Mouse (Mus musculus): ENCODE measurements around the gene Rps6ka2. TPM values are rescaled to one million over a fixed set of nuclear protein-coding genes. Genes with fewer than 3 reads are reported as not detected.
A peak's percentile ranks its signal among the peaks of the same experiment; 100 is the strongest.

Rps6ka2 gene
- polyA plus RNA-seq, 1 experiment from 2014 or later = 2.0 TPM

GRCm38 (mm10) chr17:7211893-7212292, 42.0 kb downstream of the Rps6ka2 start:
- Histone ChIP-seq H3K27me3 (ENCODE audit: control insufficient read depth, insufficient read depth, low read length) (no peaks in the 10 kb centered on the region), H3K4me2 (replicated peaks; ENCODE audit: low read depth) (no peak overlapping the region), H3K4me3 (ENCODE audit: low read depth, low read length) (no peak overlapping the region), H3K4me1 (replicated peaks; ENCODE audit: control insufficient read depth, insufficient read depth) (no peaks in the 10 kb centered on the region), H3K9me3 (ENCODE audit: control insufficient read depth, low read length) (no peaks in the 10 kb centered on the region), H3K36me3 (ENCODE audit: control insufficient read depth, insufficient read depth, low read length) (no peaks in the 10 kb centered on the region), H3K27ac (replicated peaks) (no peak overlapping the region), H3K9ac (ENCODE audit: low read length) (no peak overlapping the region)
- 72% methylated on average over 4 of the region's 4 CpGs for WGBS
- DNase-seq (ENCODE audit: low spot score) (no peak), ATAC-seq (ENCODE audit: low FRiP score, low TSS enrichment) (no peak)
- TF ChIP-seq EP300 (optimal IDR thresholded peaks at IDR 0.05) (no peak), CTCF (IDR thresholded peaks at IDR 0.05; ENCODE audit: low read depth) (no peak)

- TF ChIP-seq CTCF (IDR thresholded peaks at IDR 0.05; ENCODE audit: low read depth) = no peak
- TF ChIP-seq EP300 (optimal IDR thresholded peaks at IDR 0.05) = no peak
Measured at GRCm38 (mm10) chr17:7213214-7213613, 43.3 kb downstream of the Rps6ka2 start.

GRCm38 (mm10) chr17:7214061-7214460, 44.1 kb downstream of the Rps6ka2 start:
- Histone ChIP-seq H3K27ac (replicated peaks) (no peak overlapping the region), H3K9me3 (ENCODE audit: control insufficient read depth, low read length) (no peaks in the 10 kb centered on the region), H3K4me1 (replicated peaks; ENCODE audit: control insufficient read depth, insufficient read depth) (no peaks in the 10 kb centered on the region), H3K4me2 (replicated peaks; ENCODE audit: low read depth) (no peak overlapping the region), H3K36me3 (ENCODE audit: control insufficient read depth, insufficient read depth, low read length) (no peaks in the 10 kb centered on the region), H3K9ac (ENCODE audit: low read length) (no peak overlapping the region), H3K27me3 (ENCODE audit: control insufficient read depth, insufficient read depth, low read length) (no peaks in the 10 kb centered on the region), H3K4me3 (ENCODE audit: low read depth, low read length) (no peak overlapping the region)
- DNase-seq (ENCODE audit: low spot score) (no peak), ATAC-seq (ENCODE audit: low FRiP score, low TSS enrichment) (no peak)
- TF ChIP-seq EP300 (optimal IDR thresholded peaks at IDR 0.05) = no peak
- TF ChIP-seq CTCF (IDR thresholded peaks at IDR 0.05; ENCODE audit: low read depth) = no peak
- WGBS = 78% methylated on average over 3 of the region's 3 CpGs

More at GRCm38 (mm10) chr17:7213214-7213613, 43.3 kb downstream of the Rps6ka2 start:
- Histone ChIP-seq H3K4me1 (replicated peaks; ENCODE audit: control insufficient read depth, insufficient read depth) (no peaks in the 10 kb centered on the region), H3K4me2 (replicated peaks; ENCODE audit: low read depth) (no peak overlapping the region), H3K27me3 (ENCODE audit: control insufficient read depth, insufficient read depth, low read length) (no peaks in the 10 kb centered on the region), H3K27ac (replicated peaks) (no peak overlapping the region), H3K36me3 (ENCODE audit: control insufficient read depth, insufficient read depth, low read length) (no peaks in the 10 kb centered on the region), H3K4me3 (ENCODE audit: low read depth, low read length) (no peak overlapping the region), H3K9ac (ENCODE audit: low read length) (no peak overlapping the region), H3K9me3 (ENCODE audit: control insufficient read depth, low read length) (no peaks in the 10 kb centered on the region)
- DNase-seq (ENCODE audit: low spot score) (no peak), ATAC-seq (ENCODE audit: low FRiP score, low TSS enrichment) (peak; percentile 37; the same call in 1 of the 2 replicates)
- 46% methylated on average over 2 of the region's 2 CpGs for WGBS

- Histone ChIP-seq H3K27me3 (ENCODE audit: control insufficient read depth, insufficient read depth, low read length) (no peaks in the 10 kb centered on the region), H3K27ac (replicated peaks) (no peak overlapping the region), H3K36me3 (ENCODE audit: control insufficient read depth, insufficient read depth, low read length) (no peaks in the 10 kb centered on the region), H3K4me1 (replicated peaks; ENCODE audit: control insufficient read depth, insufficient read depth) (no peaks in the 10 kb centered on the region), H3K9me3 (ENCODE audit: control insufficient read depth, low read length) (no peaks in the 10 kb centered on the region), H3K9ac (ENCODE audit: low read length) (no peak overlapping the region), H3K4me3 (ENCODE audit: low read depth, low read length) (no peak overlapping the region), H3K4me2 (replicated peaks; ENCODE audit: low read depth) (no peak overlapping the region)
- ATAC-seq (ENCODE audit: low FRiP score, low TSS enrichment) (no peak), DNase-seq (ENCODE audit: low spot score) (no peak)
- 73% methylated on average over 11 of the region's 11 CpGs for WGBS
- TF ChIP-seq CTCF (IDR thresholded peaks at IDR 0.05; ENCODE audit: low read depth) = 0 out of 2 replicates have a peak, but pooled peaks have one; percentile 2
- TF ChIP-seq EP300 (optimal IDR thresholded peaks at IDR 0.05) = no peak
Measured at GRCm38 (mm10) chr17:7217791-7218329, 47.9 kb downstream of the Rps6ka2 start.

- no peak overlapping the region for H3K27ac ChIP-seq (replicated peaks)
- ATAC-seq (ENCODE audit: low FRiP score, low TSS enrichment) (no peak), DNase-seq (ENCODE audit: low spot score) (no peak)
- H3K9ac ChIP-seq (ENCODE audit: low read length) = no peak overlapping the region
- 78% methylated on average over 9 of the region's 9 CpGs for WGBS
- no peaks in the 10 kb centered on the region for H3K27me3 ChIP-seq (ENCODE audit: control insufficient read depth, insufficient read depth, low read length)
- no peak overlapping the region for H3K4me3 ChIP-seq (ENCODE audit: low read depth, low read length)
- no peaks in the 10 kb centered on the region for H3K4me1 ChIP-seq (replicated peaks; ENCODE audit: control insufficient read depth, insufficient read depth)
- no peak for TF ChIP-seq CTCF (IDR thresholded peaks at IDR 0.05; ENCODE audit: low read depth)
- TF ChIP-seq EP300 (optimal IDR thresholded peaks at IDR 0.05) = no peak
- no peak overlapping the region for H3K4me2 ChIP-seq (replicated peaks; ENCODE audit: low read depth)
- H3K9me3 ChIP-seq (ENCODE audit: control insufficient read depth, low read length) = no peaks in the 10 kb centered on the region
- no peaks in the 10 kb centered on the region for H3K36me3 ChIP-seq (ENCODE audit: control insufficient read depth, insufficient read depth, low read length)
Measured at GRCm38 (mm10) chr17:7218396-7218795, 48.5 kb downstream of the Rps6ka2 start.

- DNase-seq (ENCODE audit: low spot score) (no peak), ATAC-seq (ENCODE audit: low FRiP score, low TSS enrichment) (no peak)
- Histone ChIP-seq H3K27me3 (ENCODE audit: control insufficient read depth, insufficient read depth, low read length) (no peaks in the 10 kb centered on the region), H3K4me2 (replicated peaks; ENCODE audit: low read depth) (no peak overlapping the region), H3K4me3 (ENCODE audit: low read depth, low read length) (no peak overlapping the region), H3K4me1 (replicated peaks; ENCODE audit: control insufficient read depth, insufficient read depth) (no peaks in the 10 kb centered on the region), H3K9ac (ENCODE audit: low read length) (no peak overlapping the region; the same call in 1 of the 2 replicates), H3K9me3 (ENCODE audit: control insufficient read depth, low read length) (no peaks in the 10 kb centered on the region), H3K27ac (replicated peaks) (no peak overlapping the region), H3K36me3 (ENCODE audit: control insufficient read depth, insufficient read depth, low read length) (no peaks in the 10 kb centered on the region)
- whole genome bisulfite sequencing = 34% methylated on average over 11 of the region's 11 CpGs
- TF ChIP-seq EP300 (optimal IDR thresholded peaks at IDR 0.05) = no peak
- TF ChIP-seq CTCF (IDR thresholded peaks at IDR 0.05; ENCODE audit: low read depth) = no peak
Measured at GRCm38 (mm10) chr17:7219044-7219718, 49.3 kb downstream of the Rps6ka2 start.
